Mouse (Mus musculus) spleen, adult 2 months (tissue): Measurements from ENCODE around the gene Kifc1.

Experiments
- CTCF ChIP-seq: fragments of 200-500 bp; IDR thresholded peaks from 2 replicates; pipeline ENCODE4 v1.5.1; 2011; ENCODE audit warnings: mild to moderate bottlenecking, inconsistent platforms; ENCODE audit not compliant: insufficient read depth, insufficient read length, insufficient replicate concordance; ENCODE audit errors: extremely low read depth
- POLR2A ChIP-seq: fragments of 200-500 bp; IDR thresholded peaks from 2 replicates; pipeline ENCODE4 v1.6.1; 2011; ENCODE audit warnings: low read depth, low read length, inconsistent platforms

DNA sequence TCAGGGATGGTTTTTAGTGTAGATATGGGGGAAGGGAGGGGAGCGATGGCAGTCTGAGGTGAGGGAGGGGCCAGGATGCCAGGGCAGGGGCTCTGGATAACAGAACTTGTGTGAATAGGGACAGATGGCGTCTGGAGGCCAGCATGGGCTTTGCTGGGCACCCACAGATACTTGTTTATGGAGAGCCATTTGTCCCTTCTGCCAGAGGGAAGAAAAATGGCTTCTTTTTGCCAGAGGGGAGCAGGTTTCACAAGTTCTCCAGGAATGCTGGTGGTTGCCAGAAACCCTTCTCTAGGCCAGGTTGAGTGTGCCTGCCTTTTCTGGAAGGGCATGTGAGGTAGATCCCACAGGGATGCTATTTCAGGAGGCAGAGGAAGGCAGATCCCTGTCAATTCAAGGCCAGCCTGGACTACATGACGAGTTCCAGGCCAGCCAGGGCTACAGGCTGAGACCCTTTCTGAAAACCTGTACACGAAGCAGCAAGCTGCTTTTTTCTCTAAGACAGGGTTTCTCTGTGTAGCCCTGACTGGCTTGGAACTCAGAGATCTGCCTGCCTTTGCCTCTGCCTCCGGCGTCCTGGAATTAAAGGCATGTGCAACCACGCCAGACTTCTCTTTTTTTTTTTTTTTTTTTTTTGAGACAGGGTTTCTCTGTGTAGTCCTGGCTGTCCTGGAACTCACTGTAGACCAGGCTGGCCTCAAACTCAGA, 10.0 kb upstream of the Kifc1 start:
- TF ChIP-seq CTCF (no peak), POLR2A (no peak)
